Mouse (Mus musculus): Measurements from ENCODE around the gene Washc3. TPM values are rescaled to one million over a fixed set of nuclear protein-coding genes. Genes with fewer than 3 reads are reported as not detected.

The Washc3 gene
- 10 to 100 TPM; 16.7 to 57.8 (median 38.6) TPM for total RNA-seq (2018; cell fraction: chromatin; rRNA removed)
- 10 to 100 TPM; 48.1 to 85.4 (median 61.6) TPM for total RNA-seq (2018; cell fraction: cytosol; rRNA removed)
- 10 to 100 TPM; 22.0 to 49.8 (median 34.5) TPM for total RNA-seq (2018; cell fraction: nucleus; rRNA removed)
- polyA plus RNA-seq (2018) = 57.2 to 82.7 TPM (median 66.7 TPM) in 3 replicates

- Histone ChIP-seq H3K36me3 (ENCODE audit: inconsistent target) (peaks cover 12% of the 10 kb centered on the region), H3K79me2 (ENCODE audit: inconsistent target) (peaks cover 8% of the 10 kb centered on the region; the same call in 1 of the 2 replicates), H3K4me3 (ENCODE audit: inconsistent target) (peak within 1 kb of the TSS; percentile 93), H3K27ac (peak within 1 kb of the TSS; percentile 77)
- 3% methylated on average over 21 of the region's 23 CpGs for WGBS (ENCODE audit: missing documents)
Observed at GRCm38 (mm10) chr10:88200951-88201638, at the start of gene Washc3. Gene Washc3, plus strand, starts transcription at chr10:88201093.

GRCm38 (mm10) chr10:88151658-88152057 is 49.2 kb upstream of the Washc3 start:
- H3K36me3 ChIP-seq (ENCODE audit: inconsistent target) = peaks cover 21% of the 10 kb centered on the region; the same call in 1 of the 2 replicates
- no peak overlapping the region for H3K27ac ChIP-seq
- H3K79me2 ChIP-seq (ENCODE audit: inconsistent target) = peaks cover 8% of the 10 kb centered on the region
- 76% methylated on average over 6 of the region's 6 CpGs for WGBS (ENCODE audit: missing documents)
- no peak overlapping the region for H3K4me3 ChIP-seq (ENCODE audit: inconsistent target)

GRCm38 (mm10) chr10:88162096-88162495 is 38.8 kb upstream of the Washc3 start:
- H3K27ac ChIP-seq = no peak overlapping the region
- H3K79me2 ChIP-seq (ENCODE audit: inconsistent target) = no peaks in the 10 kb centered on the region
- 80% methylated on average over 1 of the region's 2 CpGs for WGBS (ENCODE audit: missing documents)
- no peak overlapping the region for H3K4me3 ChIP-seq (ENCODE audit: inconsistent target)
- H3K36me3 ChIP-seq (ENCODE audit: inconsistent target) = no peaks in the 10 kb centered on the region

DNA sequence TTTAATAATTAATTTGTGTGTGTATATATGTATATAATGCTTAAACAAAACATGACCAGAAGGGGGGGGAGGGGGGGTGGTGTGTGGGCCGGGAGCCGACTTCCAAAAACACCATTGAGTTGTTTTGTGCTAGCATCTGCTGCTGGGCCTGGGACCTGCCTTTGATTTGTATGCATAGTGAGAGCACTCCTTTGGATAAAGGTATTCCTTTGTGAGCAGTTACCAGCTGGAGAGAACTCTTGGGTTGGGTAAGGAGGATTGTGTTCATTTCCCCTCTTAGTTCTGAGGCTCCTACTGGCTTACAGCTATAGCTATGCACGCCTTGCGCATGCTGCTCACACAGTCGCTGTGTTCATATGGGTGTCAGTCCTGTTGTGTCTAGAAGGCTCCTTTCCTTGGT is 38.2 kb upstream of the Washc3 start:
- Histone ChIP-seq H3K36me3 (ENCODE audit: inconsistent target) (no peaks in the 10 kb centered on the region), H3K4me3 (ENCODE audit: inconsistent target) (no peak overlapping the region), H3K79me2 (ENCODE audit: inconsistent target) (no peaks in the 10 kb centered on the region), H3K27ac (no peak overlapping the region)
- 95% methylated on average over 5 of the region's 5 CpGs for WGBS (ENCODE audit: missing documents)

DNA sequence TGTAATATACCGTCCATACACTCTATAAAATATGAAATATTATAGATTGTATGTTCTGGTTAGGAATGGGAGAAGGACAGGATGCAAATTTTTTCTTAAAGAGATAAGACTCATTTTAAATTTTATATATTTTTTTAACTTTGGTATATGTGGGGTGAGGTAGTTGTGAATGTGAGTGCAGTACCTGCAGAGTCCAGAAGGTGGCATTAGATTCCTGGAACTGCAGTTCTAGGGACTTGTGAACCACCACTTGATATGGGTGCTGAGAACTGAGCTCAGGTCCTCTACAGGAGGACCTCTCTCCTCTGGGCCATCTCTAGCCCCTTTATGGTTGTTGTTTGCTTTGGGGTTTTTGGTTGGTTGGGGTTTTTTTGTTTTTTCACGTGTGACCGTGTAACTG is 34.7 kb upstream of the Washc3 start:
- H3K36me3 ChIP-seq (ENCODE audit: inconsistent target) = no peaks in the 10 kb centered on the region
- no peak overlapping the region for H3K4me3 ChIP-seq (ENCODE audit: inconsistent target)
- no peaks in the 10 kb centered on the region for H3K79me2 ChIP-seq (ENCODE audit: inconsistent target)
- H3K27ac ChIP-seq = no peak overlapping the region
- WGBS (ENCODE audit: missing documents) = 96% methylated on average over 3 of the region's 3 CpGs

DNA sequence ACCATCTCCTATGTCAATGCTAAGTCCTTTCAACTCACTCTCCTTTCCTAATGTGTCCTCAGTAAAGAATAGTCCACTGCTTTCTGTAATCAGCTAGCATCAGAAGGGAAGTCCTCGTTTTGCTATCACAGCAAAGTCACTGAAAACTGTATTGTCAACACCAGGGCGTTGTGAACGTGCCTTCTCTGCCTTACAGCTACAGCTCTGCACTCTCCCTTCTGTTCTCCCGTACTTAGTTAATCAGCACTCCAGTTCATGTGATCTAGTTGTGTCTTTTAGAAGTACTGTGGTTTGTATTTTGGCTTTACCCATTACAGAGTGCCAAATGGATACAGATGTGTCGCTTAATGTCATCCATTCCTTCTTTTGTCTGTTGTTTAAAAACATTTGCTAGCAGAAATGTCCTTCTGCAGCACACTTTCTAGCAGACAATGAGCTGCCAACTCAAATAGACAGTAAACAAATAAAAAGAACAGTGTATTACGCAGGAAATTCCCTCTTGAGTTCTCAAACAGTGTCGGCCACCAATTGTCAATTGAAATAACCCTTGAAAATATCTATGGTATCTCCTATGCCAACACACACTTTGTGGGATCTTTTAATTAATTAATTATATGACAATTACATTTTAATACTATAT is 33.3 kb upstream of the Washc3 start:
- Histone ChIP-seq H3K79me2 (ENCODE audit: inconsistent target) (no peaks in the 10 kb centered on the region), H3K27ac (no peak overlapping the region), H3K4me3 (ENCODE audit: inconsistent target) (no peak overlapping the region), H3K36me3 (ENCODE audit: inconsistent target) (no peaks in the 10 kb centered on the region)
- WGBS (ENCODE audit: missing documents) = 96% methylated on average over 6 of the region's 7 CpGs

DNA sequence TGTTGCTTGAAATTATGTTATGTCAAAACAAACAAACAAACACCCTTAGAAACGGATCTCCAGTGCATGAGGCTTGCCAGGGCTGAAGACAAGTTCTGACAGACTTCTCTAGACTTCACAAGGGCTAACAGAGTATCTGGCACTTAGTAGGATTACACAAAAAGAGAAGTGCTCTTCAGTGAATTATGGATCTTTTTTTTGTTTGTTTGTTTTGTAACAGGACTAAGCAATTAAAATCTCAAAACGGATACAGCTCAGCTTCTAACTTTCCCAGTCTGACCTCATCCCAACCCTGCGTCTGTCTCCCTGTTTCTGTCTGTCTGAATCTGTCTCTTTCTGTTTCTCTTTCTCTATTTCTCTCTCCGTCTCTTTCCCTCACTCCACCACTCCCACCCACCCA is 352 bp upstream of the Washc3 start:
- WGBS (ENCODE audit: missing documents) = 8% methylated on average over 4 of the region's 4 CpGs
- Histone ChIP-seq H3K36me3 (ENCODE audit: inconsistent target) (peaks cover 12% of the 10 kb centered on the region), H3K4me3 (ENCODE audit: inconsistent target) (peak overlapping the region; percentile 93), H3K27ac (peak overlapping the region; percentile 77), H3K79me2 (ENCODE audit: inconsistent target) (peaks cover 8% of the 10 kb centered on the region; the same call in 1 of the 2 replicates)

GRCm38 (mm10) chr10:88201650-88202049 is 757 bp downstream of the Washc3 start:
- Histone ChIP-seq H3K27ac (peak overlapping the region; percentile 77), H3K4me3 (ENCODE audit: inconsistent target) (peak overlapping the region; percentile 93), H3K79me2 (ENCODE audit: inconsistent target) (peaks cover 8% of the 10 kb centered on the region; the same call in 1 of the 2 replicates), H3K36me3 (ENCODE audit: inconsistent target) (peaks cover 12% of the 10 kb centered on the region)
- WGBS (ENCODE audit: missing documents) = 75% methylated on average over 12 of the region's 13 CpGs

GRCm38 (mm10) chr10:88202581-88202980 is 1.7 kb downstream of the Washc3 start:
- 23% methylated on average over 6 of the region's 8 CpGs for WGBS (ENCODE audit: missing documents)
- Histone ChIP-seq H3K79me2 (ENCODE audit: inconsistent target) (peaks cover 8% of the 10 kb centered on the region; the same call in 1 of the 2 replicates), H3K4me3 (ENCODE audit: inconsistent target) (no peak overlapping the region), H3K27ac (no peak overlapping the region), H3K36me3 (ENCODE audit: inconsistent target) (peaks cover 12% of the 10 kb centered on the region)

DNA sequence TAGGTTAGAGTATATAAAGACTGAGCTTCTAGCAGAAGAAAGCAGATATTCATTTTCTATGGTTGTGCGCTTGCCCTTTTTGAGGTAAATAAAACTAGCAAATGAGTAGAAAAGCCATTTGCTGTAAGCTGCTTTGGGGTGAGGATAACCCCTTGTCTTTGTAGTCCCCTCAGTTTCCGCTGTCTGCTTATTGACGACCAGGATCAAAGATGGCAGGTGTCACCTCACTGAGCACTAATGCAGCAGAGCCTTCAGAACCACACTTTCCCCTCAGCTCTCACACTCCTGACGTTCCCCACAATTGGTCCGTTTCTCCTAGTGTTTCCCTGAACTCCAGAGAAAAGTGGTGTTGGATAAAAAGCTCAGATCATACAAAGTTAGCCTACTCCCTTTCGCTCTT is 2.3 kb downstream of the Washc3 start:
- H3K4me3 ChIP-seq (ENCODE audit: inconsistent target) = no peak overlapping the region
- 94% methylated on average over 6 of the region's 6 CpGs for WGBS (ENCODE audit: missing documents)
- H3K79me2 ChIP-seq (ENCODE audit: inconsistent target) = peaks cover 8% of the 10 kb centered on the region; the same call in 1 of the 2 replicates
- H3K36me3 ChIP-seq (ENCODE audit: inconsistent target) = peaks cover 12% of the 10 kb centered on the region
- no peak overlapping the region for H3K27ac ChIP-seq

GRCm38 (mm10) chr10:88212644-88213043 is 11.8 kb downstream of the Washc3 start:
- 95% methylated on average over 5 of the region's 5 CpGs for WGBS (ENCODE audit: missing documents)
- peaks cover 42% of the 10 kb centered on the region for H3K36me3 ChIP-seq (ENCODE audit: inconsistent target)
- no peak overlapping the region for H3K27ac ChIP-seq
- no peaks in the 10 kb centered on the region for H3K79me2 ChIP-seq (ENCODE audit: inconsistent target)
- H3K4me3 ChIP-seq (ENCODE audit: inconsistent target) = no peak overlapping the region

DNA sequence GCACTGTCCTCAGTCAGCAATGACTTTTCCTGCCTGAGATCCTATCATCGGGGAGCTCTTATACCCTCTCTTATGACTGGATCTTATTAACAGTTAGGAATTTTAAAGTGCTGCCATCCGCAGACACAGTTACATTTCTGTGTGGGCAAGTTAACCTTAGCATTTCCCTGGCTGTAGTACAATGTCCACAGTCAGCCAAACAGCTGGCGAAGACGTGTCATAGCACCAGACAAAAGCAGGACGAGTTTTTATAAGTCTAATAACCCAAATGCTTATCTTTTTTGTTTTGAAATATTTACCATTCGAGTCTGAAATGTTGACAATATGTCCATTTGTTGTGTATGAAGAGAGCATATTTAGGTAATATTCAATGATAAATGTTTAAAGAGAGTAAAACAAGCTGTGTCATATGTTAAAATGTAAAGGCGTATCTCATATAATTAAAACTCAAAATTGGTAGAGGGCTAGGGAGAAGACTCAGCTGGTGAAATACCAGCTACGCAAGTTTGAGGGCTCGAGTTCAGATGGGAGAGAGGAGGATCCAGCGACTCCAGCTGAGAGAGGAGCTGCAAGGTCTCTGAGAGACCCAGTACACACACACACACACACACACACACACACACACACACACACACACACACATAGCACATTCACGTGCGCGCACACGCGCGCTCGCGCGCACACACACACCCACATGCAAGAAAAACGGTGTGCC is 14.1 kb downstream of the Washc3 start:
- Histone ChIP-seq H3K4me3 (ENCODE audit: inconsistent target) (no peak overlapping the region), H3K36me3 (ENCODE audit: inconsistent target) (peaks cover 61% of the 10 kb centered on the region), H3K79me2 (ENCODE audit: inconsistent target) (no peaks in the 10 kb centered on the region), H3K27ac (no peak overlapping the region)
- WGBS (ENCODE audit: missing documents) = 96% methylated on average over 15 of the region's 20 CpGs

- Histone ChIP-seq H3K4me3 (ENCODE audit: inconsistent target) (no peak overlapping the region), H3K79me2 (ENCODE audit: inconsistent target) (no peaks in the 10 kb centered on the region), H3K27ac (no peak overlapping the region), H3K36me3 (ENCODE audit: inconsistent target) (peaks cover 72% of the 10 kb centered on the region)
- WGBS (ENCODE audit: missing documents) = 95% methylated on average over 3 of the region's 3 CpGs
Observed at GRCm38 (mm10) chr10:88218161-88218560, 17.3 kb downstream of the Washc3 start.

DNA sequence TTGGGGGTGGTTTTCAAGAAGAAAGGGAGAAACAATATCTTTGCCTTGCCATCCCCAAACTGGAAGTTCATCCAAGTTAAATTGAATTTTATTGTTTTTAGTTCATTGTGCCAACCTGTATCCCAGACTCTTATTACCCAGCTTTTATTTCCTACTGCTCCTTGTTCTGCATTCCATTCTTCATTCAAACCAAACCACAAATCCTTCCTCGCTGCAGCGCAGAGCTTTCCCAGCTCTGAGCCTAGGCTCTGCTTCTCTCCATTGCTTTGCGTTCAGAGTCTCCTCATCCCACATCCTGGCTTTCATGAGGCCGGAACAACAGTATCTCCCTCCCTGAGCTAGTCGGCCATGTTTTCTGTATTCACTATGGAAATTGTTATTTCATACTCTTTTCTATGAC is 20.8 kb downstream of the Washc3 start:
- Histone ChIP-seq H3K79me2 (ENCODE audit: inconsistent target) (no peaks in the 10 kb centered on the region), H3K4me3 (ENCODE audit: inconsistent target) (no peak overlapping the region), H3K27ac (no peak overlapping the region), H3K36me3 (ENCODE audit: inconsistent target) (peaks cover 70% of the 10 kb centered on the region; the same call in 1 of the 2 replicates)
- 98% methylated on average over 5 of the region's 5 CpGs for WGBS (ENCODE audit: missing documents)
